In genomic region chr4:54338556-54338955, GRCm38 (mm10) we compare ENCODE assay signal across 14 mouse cellular contexts.
DNase-seq lines count a peak whose midpoint lies in the region; ATAC-seq lines count a peak whose summit lies in the region.
"Had no signal": no experiment of that assay in that cellular context is flagged by ENCODE, and none has a peak within 500 bp of the region (broad histone marks: within the 10 kb centered on the region; RNA-seq: fewer than 3 reads in every experiment).

No protein-coding gene starts in this region.

- H3K27me3 ChIP-seq in liver, embryonic 11.5 days (replicated peaks; ENCODE audit: control insufficient read depth, insufficient read depth, low read length): no peaks in the 10 kb centered on the region
- H3K27me3 ChIP-seq: megakaryocyte, embryonic 14.5 days had no signal

- no peak for ATAC-seq in liver, embryonic 11.5 days (replicated peaks; ENCODE audit: low FRiP score)
- ATAC-seq: intestine, embryonic 16.5 days; liver, postnatal 0 days had no signal

- no peak overlapping the region for H3K4me3 ChIP-seq in liver, embryonic 11.5 days (ENCODE audit: low read depth, low read length)
- H3K4me3 ChIP-seq: heart, adult 2 months; megakaryocyte, embryonic 14.5 days had no signal

- no peak overlapping the region for H3K9ac ChIP-seq in liver, embryonic 11.5 days (ENCODE audit: low read depth, low read length)
- H3K9ac ChIP-seq: liver, postnatal 0 days had no signal

- no peaks in the 10 kb centered on the region for H3K9me3 ChIP-seq in liver, embryonic 11.5 days (ENCODE audit: control insufficient read depth, low read length)
- H3K9me3 ChIP-seq: megakaryocyte, embryonic 14.5 days had no signal

- H3K27ac ChIP-seq in liver, embryonic 11.5 days (ENCODE audit: low read depth, low read length): no peak overlapping the region
- H3K27ac ChIP-seq: heart, adult 2 months had no signal

- H3K36me3 ChIP-seq in liver, embryonic 11.5 days (ENCODE audit: control insufficient read depth, insufficient read depth, low read length): no peaks in the 10 kb centered on the region

- peak; percentile 12 to 25 for DNase-seq in adrenal gland, postnatal 36 days
- no peak for DNase-seq in adrenal gland, postnatal 25 days
- DNase-seq in heart, postnatal 4 days: peak; percentile 50
- DNase-seq in heart, postnatal 36 days: no peak
- DNase-seq in liver: peak; percentile 12
- DNase-seq in liver, embryonic 11.5 days (ENCODE audit: low spot score): no peak
- peak; percentile 30 to 53 for DNase-seq in kidney, postnatal 4 days
- DNase-seq in right cerebral cortex, adult 2 months (ENCODE audit: low spot score in 2 of 2): no peak
- DNase-seq: heart, adult 2 months; liver, postnatal 0 days; right cerebral cortex, postnatal 25 days; thymus, postnatal 25 days had no signal

- no peaks in the 10 kb centered on the region for H3K4me1 ChIP-seq in liver, embryonic 11.5 days (replicated peaks; ENCODE audit: control insufficient read depth, insufficient read depth, low read length)

- intact Hi-C loops in heart, postnatal 36 days (cut with DNase I): no loop called here

- WGBS in liver, embryonic 11.5 days: 49% methylated on average over 1 of the region's 1 CpGs

- H3K4me2 ChIP-seq in liver, embryonic 11.5 days: no peak overlapping the region

Comparison
In these comparisons a context has a peak if more than half of its experiments do, and no peak if none do; other contexts are left out.
1. DNase-seq: peak in adrenal gland, postnatal 36 days (2 of 2), heart, postnatal 4 days (single experiment), liver (single experiment) and kidney, postnatal 4 days (2 of 2); none in adrenal gland, postnatal 25 days (single experiment), heart, postnatal 36 days (0 of 2), liver, embryonic 11.5 days (single experiment) and right cerebral cortex, adult 2 months (0 of 2).